Mouse (Mus musculus) G1E (cell line): ENCODE data around the gene Plekha8. TPM values are rescaled to one million over a fixed set of nuclear protein-coding genes. Genes with fewer than 3 reads are reported as not detected.

Experiments used
- ATAC-seq: 2 replicates; pipeline ENCODE4 v1.8.0; 2016; ENCODE audit warnings: mild to moderate bottlenecking; ENCODE audit not compliant: insufficient number of reproducible peaks, poor library complexity, low FRiP score, severe bottlenecking; ENCODE audit errors: extremely low read depth
- DNase-seq: peaks from one replicate; pipeline ENCODE4 v3.0.0; 2012; ENCODE audit warnings: low spot score
- H3K27me3 ChIP-seq: 2 replicates; pipeline ENCODE4 v1.6.1; 2012; ENCODE audit warnings: mild to moderate bottlenecking, low read length, inconsistent platforms; ENCODE audit not compliant: insufficient read depth
- H3K36me3 ChIP-seq: replicated peaks from 2 replicates; pipeline ENCODE3; 2012; ENCODE audit warnings: mild to moderate bottlenecking, inconsistent platforms
- H3K4me1 ChIP-seq: 2 replicates; pipeline ENCODE4 v1.6.1; 2012; ENCODE audit warnings: low read depth, low read length, inconsistent platforms, mixed read lengths; ENCODE audit not compliant: insufficient read depth
- H3K4me3 ChIP-seq: 2 replicates; pipeline ENCODE4 v1.5.1; 2012; ENCODE audit warnings: low read depth, mild to moderate bottlenecking, inconsistent platforms, low read length, moderate library complexity, mixed read lengths
- H3K9me3 ChIP-seq: replicated peaks from 2 replicates; pipeline ENCODE4 v1.6.1; 2012; ENCODE audit warnings: inconsistent platforms
- CTCF ChIP-seq: IDR thresholded peaks from 2 replicates; pipeline ENCODE4 v1.5.1; 2012; ENCODE audit warnings: low read depth, low read length, inconsistent platforms, mixed read lengths
- GATA1 ChIP-seq: IDR thresholded peaks from 2 replicates; pipeline ENCODE4 v1.6.1; 2012; ENCODE audit warnings: borderline replicate concordance, low read length, inconsistent platforms, mixed read lengths
- GATA2 ChIP-seq: IDR thresholded peaks from 2 replicates; pipeline ENCODE4 v1.6.1; 2012; ENCODE audit warnings: low read depth, low read length, inconsistent platforms, borderline replicate concordance
- POLR2AphosphoS5 ChIP-seq: IDR thresholded peaks from 2 replicates; pipeline ENCODE4 v1.6.1; 2012; ENCODE audit warnings: low read depth, low read length, inconsistent platforms; ENCODE audit not compliant: insufficient replicate concordance
- TAL1 ChIP-seq: conservative IDR thresholded peaks from 2 replicates; pipeline ENCODE4 v1.6.1; 2012; ENCODE audit warnings: low read depth, low read length, inconsistent platforms, mixed read lengths
- polyA plus RNA-seq: library from polyadenylated mRNA; stranded (reverse); fragments of >175 nt; gene quantifications from 2 replicates; pipeline ENCODE4 v1.2.3, GENCODE M21; 2012
- total RNA-seq, 2 experiments: library from RNA; stranded (forward) in 1 of 2; stranded (reverse) in 1 of 2; fragments of 200-1000 nt in 1 of 2; fragments of >200 nt in 1 of 2; fragmentation: Nextera tagmentation in 1 of 2; gene quantifications; 2 replicates each; pipeline ENCODE4 v1.2.3; 2014 to 2017

Gene Plekha8
- total and polyA plus RNA-seq, 3 experiments: 1.5 to 16.2 (median 14.7) TPM

DNA sequence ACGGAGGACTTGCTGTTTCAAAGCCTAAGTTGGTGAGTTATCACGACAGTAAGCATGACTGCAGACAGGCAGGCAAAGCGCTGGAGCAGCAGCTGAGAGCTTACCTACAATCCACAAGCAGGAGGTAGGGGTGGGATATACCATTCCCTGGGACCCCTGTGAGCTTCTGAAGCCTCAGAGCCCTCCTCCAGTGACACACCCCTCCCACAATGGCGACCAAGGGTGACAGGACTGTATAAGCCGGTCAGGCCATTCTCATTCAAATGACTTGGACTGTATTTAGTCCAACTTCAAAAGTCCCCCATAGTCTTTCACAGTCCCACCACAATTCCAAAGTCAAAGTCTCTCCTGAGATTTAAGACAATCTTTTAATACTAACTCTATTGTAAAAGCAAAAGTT is 78.0 kb downstream of the Plekha8 start:
- ATAC-seq (no peak), DNase-seq (no peak)
- no peaks in the 10 kb centered on the region for H3K36me3 ChIP-seq
- H3K27me3 ChIP-seq: peaks cover 10% of the 10 kb centered on the region
- no peaks in the 10 kb centered on the region for H3K9me3 ChIP-seq
- no peak overlapping the region for H3K4me3 ChIP-seq
- no peaks in the 10 kb centered on the region for H3K4me1 ChIP-seq
- TF ChIP-seq GATA1 (no peak), TAL1 (no peak), CTCF (no peak), GATA2 (no peak), POLR2AphosphoS5 (no peak)

DNA sequence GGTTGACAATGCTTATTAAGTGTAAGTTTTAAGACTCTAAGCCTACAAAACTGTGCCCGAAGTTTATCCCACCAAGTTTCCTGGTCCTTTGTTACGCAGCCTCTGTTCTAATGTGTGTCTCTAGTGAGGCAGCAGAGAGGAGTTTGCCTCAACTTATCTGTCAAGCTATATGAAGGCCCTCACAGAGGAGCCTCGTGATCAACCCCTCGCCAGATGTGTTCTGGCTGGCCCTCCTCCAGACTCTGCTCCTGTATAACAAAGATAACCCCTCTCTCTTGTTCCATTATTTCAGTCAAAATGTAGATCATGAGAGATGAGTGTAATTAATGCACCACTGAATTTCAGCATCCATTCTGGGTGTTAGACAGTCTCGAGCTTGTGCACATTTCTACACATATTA is 84.8 kb downstream of the Plekha8 start:
- H3K4me3 ChIP-seq: no peak overlapping the region
- DNase-seq (no peak), ATAC-seq (no peak)
- H3K27me3 ChIP-seq: peaks cover 18% of the 10 kb centered on the region
- TF ChIP-seq POLR2AphosphoS5 (no peak), CTCF (no peak), GATA1 (no peak), GATA2 (no peak), TAL1 (0 out of 2 replicates have a peak, but pooled peaks have one; percentile 16)
- H3K9me3 ChIP-seq: no peaks in the 10 kb centered on the region
- peaks cover 22% of the 10 kb centered on the region for H3K4me1 ChIP-seq
- H3K36me3 ChIP-seq: no peaks in the 10 kb centered on the region

DNA sequence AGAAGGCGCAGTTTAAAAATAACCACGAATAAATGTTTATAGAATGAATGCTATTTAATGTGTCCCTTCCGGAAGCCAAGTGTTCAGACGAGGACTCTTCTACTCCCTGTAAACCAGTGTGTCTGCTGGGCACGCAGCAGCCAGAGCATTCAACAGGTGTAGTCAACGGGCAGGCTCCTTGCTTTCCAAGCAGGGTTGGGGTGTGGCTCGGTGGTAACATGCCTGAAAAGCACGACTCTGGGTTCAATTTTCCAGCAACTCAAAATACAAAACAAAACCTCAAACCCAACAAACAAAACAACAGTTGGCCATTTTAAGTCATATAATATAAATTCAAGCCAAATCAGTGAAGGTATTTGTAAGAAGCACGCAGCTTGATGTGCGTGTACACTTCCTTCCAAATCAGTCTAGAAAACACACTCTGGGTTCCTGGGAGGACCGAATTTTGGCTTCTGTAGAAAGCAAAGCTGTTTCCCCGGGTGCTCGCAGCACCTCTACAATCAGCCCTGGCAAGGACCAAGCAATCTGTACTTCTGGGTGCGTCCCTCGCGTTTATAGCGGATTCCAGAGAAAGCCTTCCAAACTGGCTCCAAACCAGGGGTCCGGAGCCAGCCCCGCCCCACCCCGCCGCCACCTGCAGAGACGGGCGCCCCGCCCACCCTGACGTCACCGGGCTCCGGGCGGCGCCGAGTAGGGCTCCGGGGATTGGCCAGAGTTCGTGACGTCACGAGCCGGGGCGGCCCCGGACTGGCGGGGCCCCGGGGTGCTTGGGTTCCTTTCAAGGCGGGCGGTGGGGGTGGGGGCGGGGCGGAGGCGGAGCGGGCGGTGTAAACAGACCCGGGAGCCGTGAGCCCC is 86.2 kb downstream of the Plekha8 start, which contains the start of gene Mturn:
Gene Mturn (plus strand): TSS at position 734 of the 855 bp plus-strand sequence.
- DNase-seq: peak; percentile 97
- Histone ChIP-seq H3K27me3 (peaks cover 18% of the 10 kb centered on the region), H3K36me3 (no peaks in the 10 kb centered on the region), H3K9me3 (no peaks in the 10 kb centered on the region), H3K4me1 (peaks cover 32% of the 10 kb centered on the region), H3K4me3 (peak within 1 kb of the TSS; percentile 87)
- TF ChIP-seq CTCF: no peak
- no peak for TF ChIP-seq TAL1
- TF ChIP-seq GATA2: no peak
- TF ChIP-seq POLR2AphosphoS5: no peak
- TF ChIP-seq GATA1: no peak
- ATAC-seq: peak; percentile 92

DNA sequence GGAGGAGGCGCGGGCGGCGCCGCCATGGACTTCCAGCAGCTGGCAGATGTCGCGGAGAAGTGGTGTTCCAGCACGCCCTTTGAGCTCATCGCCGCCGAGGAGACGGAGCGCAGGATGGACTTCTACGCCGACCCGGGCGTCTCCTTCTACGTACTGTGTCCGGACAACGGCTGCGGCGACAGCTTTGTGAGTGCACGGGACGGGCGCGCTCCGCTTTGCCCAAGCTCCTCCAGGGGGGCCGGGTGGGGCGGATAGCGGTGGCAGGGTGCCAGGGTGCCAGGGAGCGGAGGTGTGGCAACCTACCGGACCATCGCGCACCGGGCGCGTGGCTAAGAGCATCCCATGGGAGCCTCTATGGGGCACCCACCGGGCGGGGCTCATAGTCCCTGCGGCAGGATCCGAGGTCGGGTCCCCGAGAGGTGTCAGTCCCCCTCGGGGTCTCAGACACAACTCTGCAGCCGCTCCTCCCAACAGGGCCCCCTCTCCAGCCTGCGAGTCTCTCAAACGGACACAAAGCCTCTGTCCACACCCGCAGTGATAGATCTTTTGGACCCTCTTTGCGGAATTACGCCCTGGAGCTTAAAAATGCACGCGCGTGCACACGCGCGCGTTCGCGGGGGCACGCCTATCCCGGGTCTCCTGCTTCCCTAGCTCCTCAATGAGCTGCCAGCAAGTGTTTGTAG is 87.0 kb downstream of the Plekha8 start:
- Histone ChIP-seq H3K36me3 (no peaks in the 10 kb centered on the region), H3K9me3 (no peaks in the 10 kb centered on the region), H3K4me1 (peaks cover 34% of the 10 kb centered on the region), H3K27me3 (peaks cover 18% of the 10 kb centered on the region), H3K4me3 (peak overlapping the region; percentile 87)
- TF ChIP-seq TAL1: no peak
- TF ChIP-seq GATA2: no peak
- no peak for TF ChIP-seq POLR2AphosphoS5
- no peak for TF ChIP-seq GATA1
- TF ChIP-seq CTCF: no peak
- DNase-seq: peak; percentile 20
- ATAC-seq: no peak

DNA sequence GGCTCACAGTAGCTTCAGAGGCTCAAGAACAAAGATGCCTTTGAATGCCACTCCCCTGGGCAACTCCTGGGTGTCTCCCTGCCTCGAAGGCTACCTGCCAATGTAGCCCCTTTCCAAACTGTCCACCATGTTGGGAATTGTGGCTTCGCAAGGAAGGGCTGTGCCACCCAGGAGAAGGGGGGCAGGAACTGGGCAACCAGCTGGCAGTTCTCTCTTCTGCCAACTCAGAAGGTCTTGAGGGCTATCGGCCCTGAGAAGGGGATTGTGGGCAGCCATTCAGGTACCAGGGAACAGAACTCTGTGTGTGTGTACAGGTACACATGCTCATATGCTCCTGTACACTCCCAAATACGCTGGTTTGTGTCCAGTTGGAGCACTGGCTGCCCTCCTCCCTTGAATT is 89.2 kb downstream of the Plekha8 start:
- no peak for TF ChIP-seq POLR2AphosphoS5
- TF ChIP-seq TAL1: no peak
- TF ChIP-seq CTCF: no peak
- Histone ChIP-seq H3K4me1 (peaks cover 34% of the 10 kb centered on the region), H3K9me3 (no peaks in the 10 kb centered on the region), H3K4me3 (no peak overlapping the region), H3K36me3 (no peaks in the 10 kb centered on the region), H3K27me3 (peaks cover 20% of the 10 kb centered on the region)
- no peak for DNase-seq
- no peak for ATAC-seq

DNA sequence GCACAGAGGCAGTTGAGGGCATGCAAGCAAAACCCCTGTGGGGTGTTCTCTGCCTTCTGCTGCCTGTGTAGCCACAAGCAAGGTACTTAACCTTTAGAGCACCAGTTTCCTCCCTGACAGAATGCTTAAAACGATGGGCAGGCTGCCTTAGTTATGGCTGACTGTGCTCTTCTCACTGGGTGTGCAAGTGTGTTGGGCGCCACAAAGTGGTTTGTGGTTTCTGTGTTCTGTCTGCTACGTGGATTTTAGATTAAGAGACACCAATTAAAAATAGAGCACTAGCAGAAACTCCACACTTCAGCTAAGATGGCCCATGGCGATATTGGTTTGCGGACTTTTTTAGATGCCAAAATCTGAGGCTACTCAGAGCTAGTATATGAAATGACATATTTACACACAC is 90.2 kb downstream of the Plekha8 start:
- DNase-seq: no peak

More for the DNA sequence above, 90.2 kb downstream of the Plekha8 start:
- H3K9me3 ChIP-seq: no peaks in the 10 kb centered on the region
- peaks cover 20% of the 10 kb centered on the region for H3K27me3 ChIP-seq
- no peaks in the 10 kb centered on the region for H3K36me3 ChIP-seq
- H3K4me3 ChIP-seq: no peak overlapping the region
- TF ChIP-seq POLR2AphosphoS5 (no peak), GATA1 (no peak), GATA2 (no peak), CTCF (no peak), TAL1 (no peak)
- no peak for ATAC-seq
- H3K4me1 ChIP-seq: peaks cover 31% of the 10 kb centered on the region
